ENCODE assay signal across 19 mouse cellular contexts in genomic region chr3:52342226-52342625, GRCm38 (mm10).
DNase-seq lines count a peak whose midpoint lies in the region; ATAC-seq and TF ChIP-seq lines count a peak whose summit lies in the region.
"Had no signal": no experiment of that assay in that cellular context is flagged by ENCODE, and none has a peak within 500 bp of the region (broad histone marks: within the 10 kb centered on the region; RNA-seq: fewer than 3 reads in every experiment).

No protein-coding gene starts in this region.

- 69% methylated on average over 3 of the region's 3 CpGs for WGBS in midbrain, embryonic 10.5 days
- 71% methylated on average over 3 of the region's 3 CpGs for WGBS in midbrain, embryonic 16.5 days
- 61% methylated on average over 3 of the region's 3 CpGs for WGBS in hindbrain, embryonic 16.5 days

- no peak for TF ChIP-seq POLR2A in cortical plate, adult 2 months (IDR thresholded peaks at IDR 0.05; ENCODE audit: extremely low read depth, insufficient read depth, low read length)

- H3K27me3 ChIP-seq in midbrain, embryonic 10.5 days (ENCODE audit: low read depth, poor library complexity, severe bottlenecking), result no peaks in the 10 kb centered on the region
- no peaks in the 10 kb centered on the region for H3K27me3 ChIP-seq in midbrain, embryonic 16.5 days (ENCODE audit: control insufficient read depth, insufficient read depth, low read depth, low read length)
- no peaks in the 10 kb centered on the region for H3K27me3 ChIP-seq in hindbrain, embryonic 16.5 days (replicated peaks; ENCODE audit: control insufficient read depth, insufficient read depth, low read length)
- H3K27me3 ChIP-seq: heart, embryonic 13.5 days; hindbrain, embryonic 12.5 days; midbrain, embryonic 15.5 days; neural tube, embryonic 12.5 days had no signal

- H3K4me2 ChIP-seq in midbrain, embryonic 16.5 days (ENCODE audit: low read length), result no peak overlapping the region
- H3K4me2 ChIP-seq in hindbrain, embryonic 16.5 days (ENCODE audit: low read length), result no peak overlapping the region
- H3K4me2 ChIP-seq: heart, embryonic 13.5 days; hindbrain, embryonic 12.5 days; midbrain, embryonic 15.5 days; neural tube, embryonic 12.5 days had no signal

- no peak for TF ChIP-seq CTCF in cortical plate, adult 2 months (IDR thresholded peaks at IDR 0.05; ENCODE audit: extremely low read depth, insufficient read depth, low read length)

- no peak for DNase-seq in frontal cortex, postnatal 25 days (ENCODE audit: low spot score in 2 of 2)
- DNase-seq in layer of hippocampus, adult 11-12 months (ENCODE audit: low spot score), result peak; percentile 20
- no peak for DNase-seq in layer of hippocampus, adult 9-10 months (ENCODE audit: low spot score)
- no peak for DNase-seq in midbrain, embryonic 10.5 days (ENCODE audit: low spot score)
- DNase-seq: adrenal gland, adult 8-10 months; B cell, adult 2 months; thymus, postnatal 4 days had no signal

- no peak overlapping the region for H3K9ac ChIP-seq in midbrain, embryonic 16.5 days (ENCODE audit: low read depth, low read length)
- no peak overlapping the region for H3K9ac ChIP-seq in hindbrain, embryonic 16.5 days (ENCODE audit: low read depth, low read length)
- H3K9ac ChIP-seq: heart, embryonic 13.5 days; hindbrain, embryonic 12.5 days; liver, embryonic 14.5 days; midbrain, embryonic 15.5 days; neural tube, embryonic 12.5 days had no signal

- no peak overlapping the region for H3K4me3 ChIP-seq in midbrain, embryonic 10.5 days
- no peak overlapping the region for H3K4me3 ChIP-seq in midbrain, embryonic 16.5 days (ENCODE audit: low read depth, low read length)
- H3K4me3 ChIP-seq in cortical plate, adult 2 months (ENCODE audit: insufficient read depth, low read length), result no peak overlapping the region
- H3K4me3 ChIP-seq in hindbrain, embryonic 16.5 days (ENCODE audit: low read length), result no peak overlapping the region
- H3K4me3 ChIP-seq: heart, embryonic 13.5 days; hindbrain, embryonic 12.5 days; midbrain, embryonic 15.5 days; neural tube, embryonic 12.5 days had no signal

- ATAC-seq in frontal cortex, adult (ENCODE audit: low TSS enrichment), result peak; percentile 83
- ATAC-seq in midbrain, embryonic 16.5 days, result no peak
- ATAC-seq in hindbrain, embryonic 16.5 days, result no peak
- ATAC-seq: forebrain, embryonic 14.5 days; midbrain, embryonic 15.5 days had no signal

- peaks cover 18% of the 10 kb centered on the region for H3K4me1 ChIP-seq in midbrain, embryonic 10.5 days
- peaks cover 2% of the 10 kb centered on the region; the same call in 1 of the 2 replicates for H3K4me1 ChIP-seq in midbrain, embryonic 16.5 days (ENCODE audit: control insufficient read depth, insufficient read depth, low read length)
- H3K4me1 ChIP-seq in cortical plate, adult 2 months (ENCODE audit: control insufficient read depth, insufficient read depth, low read length), result peaks cover 5% of the 10 kb centered on the region
- peaks cover 7% of the 10 kb centered on the region; the same call in 1 of the 2 replicates for H3K4me1 ChIP-seq in hindbrain, embryonic 16.5 days (ENCODE audit: control insufficient read depth, insufficient read depth, low read depth, low read length)

- peaks cover 10% of the 10 kb centered on the region for H3K36me3 ChIP-seq in midbrain, embryonic 10.5 days
- H3K36me3 ChIP-seq in midbrain, embryonic 16.5 days (ENCODE audit: control insufficient read depth, insufficient read depth, low read length), result no peaks in the 10 kb centered on the region
- H3K36me3 ChIP-seq in hindbrain, embryonic 16.5 days (ENCODE audit: control insufficient read depth, insufficient read depth, low read length), result no peaks in the 10 kb centered on the region
- H3K36me3 ChIP-seq: hindbrain, embryonic 12.5 days; midbrain, embryonic 15.5 days; neural tube, embryonic 12.5 days had no signal

- no peaks in the 10 kb centered on the region for H3K9me3 ChIP-seq in midbrain, embryonic 10.5 days (replicated peaks)
- H3K9me3 ChIP-seq in midbrain, embryonic 16.5 days (replicated peaks; ENCODE audit: control insufficient read depth, low read length, poor library complexity, severe bottlenecking), result no peaks in the 10 kb centered on the region
- no peaks in the 10 kb centered on the region for H3K9me3 ChIP-seq in hindbrain, embryonic 16.5 days (ENCODE audit: control insufficient read depth, low read length)
- H3K9me3 ChIP-seq: heart, embryonic 13.5 days; hindbrain, embryonic 12.5 days; midbrain, embryonic 15.5 days; neural tube, embryonic 12.5 days had no signal

- H3K27ac ChIP-seq in midbrain, embryonic 10.5 days (replicated peaks), result 0 out of 2 replicates have a peak overlapping the region, but pooled peaks have one; percentile 17
- no peak overlapping the region for H3K27ac ChIP-seq in midbrain, embryonic 16.5 days (ENCODE audit: low read length)
- H3K27ac ChIP-seq in cortical plate, adult 2 months (ENCODE audit: insufficient read depth, low read length), result 0 out of 2 replicates have a peak overlapping the region, but pooled peaks have one; percentile 10
- H3K27ac ChIP-seq in hindbrain, embryonic 16.5 days (ENCODE audit: low read depth, low read length), result no peak overlapping the region
- H3K27ac ChIP-seq: heart, embryonic 13.5 days; hindbrain, embryonic 12.5 days; liver, embryonic 14.5 days; macrophage; midbrain, embryonic 15.5 days; neural tube, embryonic 12.5 days; stomach, postnatal 0 days had no signal

Comparison
In these comparisons a context has a peak if more than half of its experiments do, and no peak if none do; other contexts are left out.
1. H3K27ac ChIP-seq: peak in midbrain, embryonic 10.5 days (single experiment) and cortical plate, adult 2 months (single experiment); none in midbrain, embryonic 16.5 days (single experiment) and hindbrain, embryonic 16.5 days (single experiment).